Mouse (Mus musculus): ENCODE results near the gene Piwil4.
A peak's percentile ranks its signal among the peaks of the same experiment; 100 is the strongest.
"Not testable (repeated sequence)": the region's sequence is repeated elsewhere in the genome, so short reads cannot be mapped to it uniquely, and the experiment has no call there.

The Piwil4 gene

GRCm38 (mm10) chr9:14726005-14726404, 14.5 kb downstream of the Piwil4 start:
- DNase-seq (ENCODE audit: low spot score), result no peak

- DNase-seq (ENCODE audit: low spot score), result no peak
Measured at GRCm38 (mm10) chr9:14724755-14725420, 15.6 kb downstream of the Piwil4 start.

- no peak for DNase-seq (ENCODE audit: low spot score)
Measured at GRCm38 (mm10) chr9:14721610-14722009, 18.9 kb downstream of the Piwil4 start.

- DNase-seq (ENCODE audit: low spot score), result no peak
Measured at GRCm38 (mm10) chr9:14720384-14720783, 20.1 kb downstream of the Piwil4 start.

GRCm38 (mm10) chr9:14718332-14718691, 22.2 kb downstream of the Piwil4 start:
- DNase-seq (ENCODE audit: low spot score), result no peak

GRCm38 (mm10) chr9:14717689-14718331, 22.7 kb downstream of the Piwil4 start:
- no peak for DNase-seq (ENCODE audit: low spot score)

- DNase-seq (ENCODE audit: low spot score), result no peak
Measured at GRCm38 (mm10) chr9:14715258-14715657, 25.3 kb downstream of the Piwil4 start.

- no peak for DNase-seq (ENCODE audit: low spot score)
Measured at GRCm38 (mm10) chr9:14710910-14711309, 29.6 kb downstream of the Piwil4 start.

GRCm38 (mm10) chr9:14705321-14706162, 35.0 kb downstream of the Piwil4 start:
- no peak for DNase-seq (ENCODE audit: low spot score)

- not testable (repeated sequence) for DNase-seq (ENCODE audit: low spot score)
Measured at GRCm38 (mm10) chr9:14700795-14701194, 39.7 kb downstream of the Piwil4 start.

- DNase-seq (ENCODE audit: low spot score), result no peak
Measured at GRCm38 (mm10) chr9:14699288-14699640, 41.3 kb downstream of the Piwil4 start.

GRCm38 (mm10) chr9:14698582-14699287, 41.8 kb downstream of the Piwil4 start:
- DNase-seq (ENCODE audit: low spot score), result peak; percentile 96

GRCm38 (mm10) chr9:14697903-14698302, 42.6 kb downstream of the Piwil4 start:
- DNase-seq (ENCODE audit: low spot score), result no peak

- no peak for DNase-seq (ENCODE audit: low spot score)
Measured at GRCm38 (mm10) chr9:14689376-14690108, 51.0 kb downstream of the Piwil4 start.

GRCm38 (mm10) chr9:14684363-14684762, 56.2 kb downstream of the Piwil4 start:
- no peak for DNase-seq (ENCODE audit: low spot score)

- DNase-seq (ENCODE audit: low spot score), result no peak
Measured at GRCm38 (mm10) chr9:14682741-14683140, 57.8 kb downstream of the Piwil4 start.

GRCm38 (mm10) chr9:14680584-14680983, 59.9 kb downstream of the Piwil4 start:
- no peak for DNase-seq (ENCODE audit: low spot score)

- DNase-seq (ENCODE audit: low spot score), result no peak
Measured at GRCm38 (mm10) chr9:14675707-14676691, 64.5 kb downstream of the Piwil4 start.

GRCm38 (mm10) chr9:14674506-14674905, 66.0 kb downstream of the Piwil4 start:
- no peak for DNase-seq (ENCODE audit: low spot score)

GRCm38 (mm10) chr9:14673109-14673508, 67.4 kb downstream of the Piwil4 start:
- DNase-seq (ENCODE audit: low spot score), result no peak

Data from retina, embryonic 14.5 days (tissue).